Mouse (Mus musculus) megakaryocyte, embryonic 14.5 days (primary cell): ENCODE results near the gene Tfr2.

Experiments
- FLI1 ChIP-seq: IDR thresholded peaks from 2 replicates; pipeline ENCODE4 v1.6.1; 2012; ENCODE audit warnings: low read length, inconsistent platforms, mixed read lengths
- GATA1 ChIP-seq: IDR thresholded peaks from 3 replicates; pipeline ENCODE4 v1.6.1; 2012; ENCODE audit warnings: mixed read lengths, low read length, inconsistent platforms, borderline replicate concordance

DNA sequence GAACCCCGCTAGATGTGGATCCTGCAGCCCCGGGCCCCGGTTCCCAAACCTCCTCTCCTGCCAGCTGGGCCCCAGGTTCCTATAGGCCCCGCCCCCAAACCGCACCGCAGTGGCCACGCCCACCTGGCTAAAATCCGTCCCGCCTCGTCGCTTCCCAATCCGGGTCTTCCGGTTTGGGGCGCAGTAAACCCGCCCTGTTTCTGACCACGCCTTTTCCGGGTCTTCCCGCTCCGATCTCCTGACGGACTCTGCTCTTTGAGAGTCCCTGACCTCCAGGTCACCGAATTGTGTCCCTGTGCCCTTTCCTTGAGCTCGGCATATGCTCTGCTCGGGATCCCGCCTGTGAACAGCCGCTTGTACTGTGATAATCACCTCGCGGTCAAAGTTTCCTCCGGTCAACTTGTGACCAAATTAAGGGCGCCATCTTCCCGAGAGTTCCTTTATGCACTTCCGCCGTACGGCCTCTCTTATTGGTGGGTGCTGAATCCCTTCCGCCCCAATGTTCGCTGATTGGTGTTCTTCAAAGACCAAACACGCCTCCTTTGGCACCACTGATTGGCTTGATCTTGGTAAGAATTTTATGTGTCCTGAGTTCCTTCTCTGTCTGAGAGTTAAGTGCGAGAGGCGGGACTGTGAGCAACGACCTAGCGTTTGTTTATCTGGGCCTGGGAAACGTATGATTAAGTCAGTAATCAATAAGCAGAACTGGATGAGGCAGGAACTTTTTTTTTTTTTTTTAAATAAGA, 31.2 kb downstream of the Tfr2 start, which contains the start of gene Mospd3:
- TF ChIP-seq GATA1 (no peak), FLI1 (peak; percentile 69; the same call in 1 of the 2 replicates)
